Mouse (Mus musculus) forebrain, postnatal 0 days (tissue): ENCODE results near the gene Brdt. TPM values are rescaled to one million over a fixed set of nuclear protein-coding genes. Genes with fewer than 3 reads are reported as not detected.
"Not testable (repeated sequence)": the region's sequence is repeated elsewhere in the genome, so short reads cannot be mapped to it uniquely, and the experiment has no call there.

Experiments
- ATAC-seq: fragments of 200-750 bp; cut with Nextera tagmentation; 2 replicates; pipeline ENCODE4 v1.8.0; 2017; ENCODE audit warnings: mild to moderate bottlenecking, moderate library complexity
- DNase-seq: peaks from one replicate; pipeline ENCODE4 v3.0.0-alpha.2; 2015
- H3K27ac ChIP-seq: fragments of 300-500 bp; sonication (generic); 2 replicates; pipeline ENCODE4 v1.5.1; 2014; ENCODE audit warnings: low read depth, mild to moderate bottlenecking, antibody characterized with exemption, low read length, moderate library complexity, mixed read lengths
- H3K27me3 ChIP-seq: fragments of 300-500 bp; sonication (generic); 2 replicates; pipeline ENCODE4 v1.6.1; 2014; ENCODE audit warnings: mild to moderate bottlenecking, low read length, mixed read lengths; ENCODE audit not compliant: insufficient read depth
- H3K36me3 ChIP-seq: fragments of 300-500 bp; sonication (generic); 2 replicates; pipeline ENCODE4 v1.6.1; 2014; ENCODE audit warnings: mild to moderate bottlenecking, moderate library complexity; ENCODE audit not compliant: insufficient read depth
- H3K4me1 ChIP-seq: fragments of 300-500 bp; sonication (generic); 2 replicates; pipeline ENCODE4 v1.6.1; 2014; ENCODE audit warnings: antibody characterized with exemption; ENCODE audit not compliant: insufficient read depth
- H3K4me2 ChIP-seq: fragments of 300-500 bp; sonication (generic); 2 replicates; pipeline ENCODE4 v1.6.1; 2014; ENCODE audit warnings: low read depth, mild to moderate bottlenecking, moderate library complexity
- H3K4me3 ChIP-seq: fragments of 300-500 bp; sonication (generic); 2 replicates; pipeline ENCODE4 v1.5.1; 2014; ENCODE audit warnings: low read depth, low read length, mixed read lengths
- H3K9ac ChIP-seq: fragments of 300-500 bp; sonication (generic); 2 replicates; pipeline ENCODE4 v1.6.1; 2014; ENCODE audit warnings: mild to moderate bottlenecking
- H3K9me3 ChIP-seq: fragments of 300-500 bp; sonication (generic); 2 replicates; pipeline ENCODE4 v1.6.1; 2016; ENCODE audit warnings: low read length
- CTCF ChIP-seq: sonication (generic); IDR thresholded peaks from 2 replicates; pipeline ENCODE4 v1.5.1; 2016; ENCODE audit warnings: antibody characterized with exemption, control low read depth, low read depth
- WGBS: fragments of 180-500 bp; shearing (Covaris S2); extraction: QIAGEN DNeasy Blood & Tissue Kit; methylation state at CpG from one replicate; pipeline ENCODE4 v1.1.7; 2014; 5-methylcytosine and 5-hydroxymethylcytosine counted together
- polyA plus RNA-seq: library from polyadenylated mRNA; unstranded; fragments of >200 nt; fragmentation: Nextera tagmentation; extraction: Ambion mirVana; gene quantifications from 2 replicates; pipeline ENCODE4 v1.2.1, GENCODE M21; 2015
- total RNA-seq: library from RNA; depleted of rRNA; stranded (reverse); fragments of >200 nt; gene quantifications from 2 replicates; pipeline ENCODE4 v1.2.3, GENCODE M21; 2014

Brdt gene
- total and polyA plus RNA-seq, 2 experiments from 2014 or later, result 2.3 to 4.3 TPM

- H3K4me3 ChIP-seq, result peak overlapping the region; percentile 60
Measured at GRCm38 (mm10) chr5:107359395-107360053, 28.6 kb downstream of the Brdt start.

GRCm38 (mm10) chr5:107360054-107360730 is 29.2 kb downstream of the Brdt start:
- no peak for DNase-seq
- H3K27me3 ChIP-seq, result no peaks in the 10 kb centered on the region
- WGBS, result 6% methylated on average over 9 of the region's 9 CpGs
- peak overlapping the region; percentile 76 for H3K27ac ChIP-seq
- no peak for TF ChIP-seq CTCF
- no peaks in the 10 kb centered on the region for H3K4me1 ChIP-seq
- H3K36me3 ChIP-seq, result no peaks in the 10 kb centered on the region
- H3K9me3 ChIP-seq, result no peaks in the 10 kb centered on the region
- ATAC-seq, result no peak
- peak overlapping the region; percentile 55 for H3K9ac ChIP-seq
- peak overlapping the region; percentile 60 for H3K4me3 ChIP-seq
- peak overlapping the region; percentile 53 for H3K4me2 ChIP-seq

More at GRCm38 (mm10) chr5:107359395-107360053, 28.6 kb downstream of the Brdt start:
- peak; percentile 80 for DNase-seq
- TF ChIP-seq CTCF, result no peak
- Histone ChIP-seq H3K9me3 (no peaks in the 10 kb centered on the region), H3K4me2 (peak overlapping the region; percentile 53), H3K4me1 (no peaks in the 10 kb centered on the region), H3K36me3 (no peaks in the 10 kb centered on the region), H3K27me3 (no peaks in the 10 kb centered on the region), H3K27ac (peak overlapping the region; percentile 76), H3K9ac (peak overlapping the region; percentile 55)
- under 1% methylated on average over 28 of the region's 40 CpGs for WGBS
- peak; percentile 95 for ATAC-seq

GRCm38 (mm10) chr5:107370040-107370439 is 39.1 kb downstream of the Brdt start:
- Histone ChIP-seq H3K36me3 (peaks cover 6% of the 10 kb centered on the region; the same call in 1 of the 2 replicates), H3K27me3 (no peaks in the 10 kb centered on the region), H3K4me2 (no peak overlapping the region), H3K9ac (no peak overlapping the region), H3K27ac (no peak overlapping the region), H3K9me3 (no peaks in the 10 kb centered on the region), H3K4me3 (no peak overlapping the region), H3K4me1 (no peaks in the 10 kb centered on the region)
- DNase-seq (no peak), ATAC-seq (no peak)
- no peak for TF ChIP-seq CTCF
- WGBS, result 63% methylated on average over 3 of the region's 3 CpGs

DNA sequence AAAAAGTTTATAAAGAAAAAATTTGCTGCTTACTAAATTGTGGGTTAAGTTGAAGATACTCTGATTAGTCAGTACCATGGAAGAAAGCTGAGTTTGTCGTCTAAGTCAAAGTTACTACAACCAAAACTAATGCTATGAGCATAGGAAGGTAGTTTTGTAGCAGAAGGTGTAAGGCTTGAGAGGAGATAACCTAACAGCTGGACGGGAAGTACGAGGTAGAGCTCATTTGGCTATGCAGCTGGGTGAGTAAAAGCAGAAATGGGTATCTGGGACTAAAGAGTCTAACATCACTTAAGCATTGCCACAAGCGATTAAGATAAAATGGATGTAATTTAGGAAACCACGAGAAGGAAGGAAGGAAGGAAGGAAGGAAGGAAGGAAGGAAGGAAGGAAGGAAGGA is 40.4 kb downstream of the Brdt start:
- TF ChIP-seq CTCF, result no peak
- Histone ChIP-seq H3K4me3 (no peak overlapping the region), H3K9me3 (no peaks in the 10 kb centered on the region), H3K4me2 (no peak overlapping the region), H3K36me3 (peaks cover 6% of the 10 kb centered on the region; the same call in 1 of the 2 replicates), H3K4me1 (no peaks in the 10 kb centered on the region), H3K9ac (no peak overlapping the region), H3K27me3 (no peaks in the 10 kb centered on the region), H3K27ac (no peak overlapping the region)
- 88% methylated on average over 5 of the region's 5 CpGs for WGBS
- no peak for DNase-seq
- no peak for ATAC-seq

- Histone ChIP-seq H3K4me2 (no peak overlapping the region), H3K9ac (no peak overlapping the region), H3K4me3 (no peak overlapping the region), H3K27me3 (no peaks in the 10 kb centered on the region), H3K9me3 (no peaks in the 10 kb centered on the region), H3K27ac (no peak overlapping the region), H3K4me1 (no peaks in the 10 kb centered on the region), H3K36me3 (peaks cover 10% of the 10 kb centered on the region; the same call in 1 of the 2 replicates)
- DNase-seq (no peak), ATAC-seq (no peak)
- 90% methylated on average over 4 of the region's 4 CpGs for WGBS
- no peak for TF ChIP-seq CTCF
Measured at GRCm38 (mm10) chr5:107373256-107373655, 42.3 kb downstream of the Brdt start.

DNA sequence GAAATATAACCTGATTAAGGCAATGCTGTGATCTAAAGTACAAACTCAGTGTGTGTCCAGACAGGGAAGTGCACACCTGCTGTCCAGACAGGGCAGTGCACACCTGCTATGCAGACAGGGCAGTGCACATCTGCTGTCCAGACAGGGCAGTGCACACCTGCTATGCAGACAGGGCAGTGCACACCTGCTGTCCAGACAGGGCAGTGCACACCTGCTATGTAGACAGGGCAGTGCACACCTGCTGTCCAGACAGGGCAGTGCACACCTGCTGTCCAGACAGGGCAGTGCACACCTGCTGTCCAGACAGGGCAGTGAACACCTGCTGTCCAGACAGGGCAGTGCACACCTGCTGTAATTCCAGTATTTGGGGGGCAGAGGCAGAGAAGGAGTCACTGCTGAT is 55.5 kb downstream of the Brdt start:
- not testable (repeated sequence) for H3K27ac ChIP-seq, H3K27me3 ChIP-seq, H3K9ac ChIP-seq, DNase-seq, ATAC-seq, H3K36me3 ChIP-seq, H3K4me3 ChIP-seq, H3K4me1 ChIP-seq, H3K9me3 ChIP-seq, H3K4me2 ChIP-seq
- TF ChIP-seq CTCF, result 0 out of 2 replicates have a peak, but pooled peaks have one; percentile 13

DNA sequence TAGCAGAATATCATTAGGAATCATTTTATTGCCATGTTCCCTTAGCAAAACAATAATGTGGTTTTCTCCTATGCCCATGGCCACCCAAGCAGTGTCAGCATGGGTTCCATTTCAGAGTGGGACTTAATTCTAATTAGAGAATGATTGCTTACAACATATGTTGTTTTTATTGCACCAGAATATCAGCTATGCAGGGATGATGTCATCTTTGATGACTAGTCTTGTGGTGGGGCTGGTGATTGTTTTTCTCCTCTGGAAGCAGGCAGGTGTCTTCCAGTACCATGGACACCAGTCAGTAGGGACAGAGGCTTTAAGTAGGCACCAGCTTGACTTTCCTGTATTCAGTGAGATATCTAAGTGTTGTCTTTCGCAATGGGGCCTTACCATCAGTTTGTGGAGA is 56.8 kb downstream of the Brdt start:
- Histone ChIP-seq H3K4me3 (no peak overlapping the region), H3K9me3 (no peaks in the 10 kb centered on the region), H3K4me2 (no peak overlapping the region), H3K9ac (no peak overlapping the region), H3K36me3 (peaks cover 3% of the 10 kb centered on the region; the same call in 1 of the 2 replicates), H3K27me3 (no peaks in the 10 kb centered on the region), H3K27ac (no peak overlapping the region), H3K4me1 (no peaks in the 10 kb centered on the region)
- 77% methylated on average over 1 of the region's 1 CpGs for WGBS
- DNase-seq (no peak), ATAC-seq (no peak)
- TF ChIP-seq CTCF, result no peak
